Mouse (Mus musculus): Measurements from ENCODE around the gene Bicral. TPM values are rescaled to one million over a fixed set of nuclear protein-coding genes. Genes with fewer than 3 reads are reported as not detected.

The Bicral gene
- polyA plus RNA-seq, 1 experiment from 2014 or later: 6.7 TPM

GRCm38 (mm10) chr17:46751056-46751793 is 107.1 kb downstream of the Bicral start:
- no peak for DNase-seq (ENCODE audit: low spot score)
- Histone ChIP-seq H3K4me2 (ENCODE audit: low read depth) (peak overlapping the region; percentile 79), H3K9me3 (ENCODE audit: control insufficient read depth, low read length) (no peaks in the 10 kb centered on the region), H3K36me3 (ENCODE audit: control insufficient read depth, insufficient read depth, low read length) (peaks cover 4% of the 10 kb centered on the region), H3K27me3 (ENCODE audit: control insufficient read depth, insufficient read depth, low read length) (no peaks in the 10 kb centered on the region), H3K4me1 (ENCODE audit: control insufficient read depth, insufficient read depth, low read length) (peaks cover 7% of the 10 kb centered on the region; the same call in 1 of the 2 replicates), H3K9ac (ENCODE audit: low read length) (peak overlapping the region; percentile 68), H3K27ac (ENCODE audit: low read depth, low read length) (peak overlapping the region; percentile 75), H3K4me3 (ENCODE audit: low read depth, low read length) (peak overlapping the region; percentile 64)
- ATAC-seq (ENCODE audit: insufficient read depth, low FRiP score, low TSS enrichment): no peak
- 27% methylated on average over 16 of the region's 16 CpGs for WGBS

- no peak for ATAC-seq (ENCODE audit: insufficient read depth, low FRiP score, low TSS enrichment)
- 91% methylated on average over 4 of the region's 4 CpGs for WGBS
- H3K4me2 ChIP-seq (ENCODE audit: low read depth): peak overlapping the region; percentile 79; the same call in 1 of the 2 replicates
- H3K27ac ChIP-seq (ENCODE audit: low read depth, low read length): no peak overlapping the region
- H3K36me3 ChIP-seq (ENCODE audit: control insufficient read depth, insufficient read depth, low read length): peaks cover 4% of the 10 kb centered on the region
- H3K9ac ChIP-seq (ENCODE audit: low read length): no peak overlapping the region
- H3K27me3 ChIP-seq (ENCODE audit: control insufficient read depth, insufficient read depth, low read length): no peaks in the 10 kb centered on the region
- H3K4me1 ChIP-seq (ENCODE audit: control insufficient read depth, insufficient read depth, low read length): peaks cover 7% of the 10 kb centered on the region; the same call in 1 of the 2 replicates
- no peaks in the 10 kb centered on the region for H3K9me3 ChIP-seq (ENCODE audit: control insufficient read depth, low read length)
- no peak for DNase-seq (ENCODE audit: low spot score)
- peak overlapping the region; percentile 64; the same call in 1 of the 2 replicates for H3K4me3 ChIP-seq (ENCODE audit: low read depth, low read length)
These were observed 107.7 kb downstream of the Bicral start for GRCm38 (mm10) chr17:46750580-46750979.

- WGBS: 87% methylated on average over 5 of the region's 5 CpGs
- no peak for ATAC-seq (ENCODE audit: insufficient read depth, low FRiP score, low TSS enrichment)
These were observed 109.0 kb downstream of the Bicral start for GRCm38 (mm10) chr17:46749282-46749681.

More at GRCm38 (mm10) chr17:46749282-46749681, 109.0 kb downstream of the Bicral start:
- H3K4me2 ChIP-seq (ENCODE audit: low read depth): no peak overlapping the region
- no peak overlapping the region for H3K27ac ChIP-seq (ENCODE audit: low read depth, low read length)
- no peaks in the 10 kb centered on the region for H3K9me3 ChIP-seq (ENCODE audit: control insufficient read depth, low read length)
- H3K36me3 ChIP-seq (ENCODE audit: control insufficient read depth, insufficient read depth, low read length): peaks cover 4% of the 10 kb centered on the region
- H3K4me3 ChIP-seq (ENCODE audit: low read depth, low read length): no peak overlapping the region
- DNase-seq (ENCODE audit: low spot score): no peak
- H3K4me1 ChIP-seq (ENCODE audit: control insufficient read depth, insufficient read depth, low read length): peaks cover 7% of the 10 kb centered on the region; the same call in 1 of the 2 replicates
- H3K27me3 ChIP-seq (ENCODE audit: control insufficient read depth, insufficient read depth, low read length): no peaks in the 10 kb centered on the region
- H3K9ac ChIP-seq (ENCODE audit: low read length): no peak overlapping the region

Other genes starting within 250 kb of the Bicral start
- 32.9 and 35.8 TPM in 2 replicates for gene Ptk7, start 229.0 kb downstream of the Bicral start, polyA plus RNA-seq (2014; fragmentation: Nextera tagmentation; extraction: Ambion mirVana)
- gene Klc4, start 212.5 kb downstream of the Bicral start, polyA plus RNA-seq (2014; fragmentation: Nextera tagmentation; extraction: Ambion mirVana): 36.4 and 38.4 TPM in 2 replicates
- 104 and 113 TPM in 2 replicates for gene Mrpl2, start 212.3 kb downstream of the Bicral start, polyA plus RNA-seq (2014; fragmentation: Nextera tagmentation; extraction: Ambion mirVana)
- gene Cul7, start 208.1 kb downstream of the Bicral start, polyA plus RNA-seq (2014; fragmentation: Nextera tagmentation; extraction: Ambion mirVana): 31.7 and 37.0 TPM in 2 replicates
- 49.8 and 53.5 TPM in 2 replicates for gene Rrp36, start 184.1 kb downstream of the Bicral start, polyA plus RNA-seq (2014; fragmentation: Nextera tagmentation; extraction: Ambion mirVana)
- 179 and 180 TPM in 2 replicates for gene Mea1, start 179.7 kb downstream of the Bicral start, polyA plus RNA-seq (2014; fragmentation: Nextera tagmentation; extraction: Ambion mirVana)
- 130 TPM in 2 replicates for gene Klhdc3, start 177.6 kb downstream of the Bicral start, polyA plus RNA-seq (2014; fragmentation: Nextera tagmentation; extraction: Ambion mirVana)
- 119 and 124 TPM in 2 replicates for gene Ppp2r5d, start 153.4 kb downstream of the Bicral start, polyA plus RNA-seq (2014; fragmentation: Nextera tagmentation; extraction: Ambion mirVana)
- gene Pex6, start 147.0 kb downstream of the Bicral start, polyA plus RNA-seq (2014; fragmentation: Nextera tagmentation; extraction: Ambion mirVana): 18.5 and 21.5 TPM in 2 replicates
- gene Gnmt, start 129.3 kb downstream of the Bicral start, polyA plus RNA-seq (2014; fragmentation: Nextera tagmentation; extraction: Ambion mirVana): 0.37 TPM in 1 of 2 replicates, not detected in the other
- 53.1 and 54.9 TPM in 2 replicates for gene Cnpy3, start 106.3 kb downstream of the Bicral start, polyA plus RNA-seq (2014; fragmentation: Nextera tagmentation; extraction: Ambion mirVana)
- 0.38 and 0.95 TPM in 2 replicates for gene Ptcra, start 94.8 kb downstream of the Bicral start, polyA plus RNA-seq (2014; fragmentation: Nextera tagmentation; extraction: Ambion mirVana)
- 45.7 and 47.8 TPM in 2 replicates for gene 2310039H08Rik, start 85.8 kb downstream of the Bicral start, polyA plus RNA-seq (2014; fragmentation: Nextera tagmentation; extraction: Ambion mirVana)
- gene Rpl7l1, start 75.8 kb downstream of the Bicral start, polyA plus RNA-seq (2014; fragmentation: Nextera tagmentation; extraction: Ambion mirVana): 147 and 150 TPM in 2 replicates
- 74.8 and 79.0 TPM in 2 replicates for gene Tbcc, start 32.2 kb upstream of the Bicral start, polyA plus RNA-seq (2014; fragmentation: Nextera tagmentation; extraction: Ambion mirVana)
- gene Prph2, start 52.0 kb upstream of the Bicral start, polyA plus RNA-seq (2014; fragmentation: Nextera tagmentation; extraction: Ambion mirVana): not detected in 2 replicates
- gene Ubr2, start 152.1 kb upstream of the Bicral start, polyA plus RNA-seq (2014; fragmentation: Nextera tagmentation; extraction: Ambion mirVana): 20.8 and 21.3 TPM in 2 replicates